Mouse (Mus musculus): ENCODE results near the gene Tbc1d1. TPM values are rescaled to one million over a fixed set of nuclear protein-coding genes. Genes with fewer than 3 reads are reported as not detected.

Gene Tbc1d1
- total and polyA plus RNA-seq, 3 experiments: 26.0 to 38.6 (median 31.9) TPM

DNA sequence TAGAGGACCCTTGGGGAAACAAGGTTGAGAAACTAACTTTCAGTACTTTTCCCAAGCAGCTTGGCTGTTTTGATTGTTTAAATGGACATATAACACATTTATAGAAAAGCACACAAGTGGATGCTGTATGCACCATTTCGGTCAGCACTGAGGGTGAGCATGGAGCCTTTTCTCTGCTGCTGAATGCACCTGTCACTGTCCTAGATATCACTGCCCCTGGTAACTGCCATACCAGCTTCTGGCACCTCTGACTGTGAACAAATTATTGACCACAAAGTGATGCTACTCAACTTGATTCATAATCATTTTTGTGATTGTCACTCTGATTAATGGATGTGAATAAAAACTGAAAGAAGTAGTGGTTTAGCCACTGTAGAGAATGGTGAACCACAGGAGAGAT, 117.4 kb downstream of the Tbc1d1 start:
- no peak for DNase-seq (ENCODE audit: extremely low read depth)
- dilution Hi-C loops (cut with MboI; ENCODE audit: extremely low pct_ligation_motif_present, extremely low pct_unique_long_range_greater_than_20kb, low sequenced_read_pairs) (no loop called here), in situ Hi-C loops (cut with MboI; ENCODE audit: low pct_ligation_motif_present, low pct_unique_long_range_greater_than_20kb, low sequenced_read_pairs) (loop anchor here (25.0 kb wide), 1 partner anchor 361 kb away; no protein-coding TSS in a partner anchor)
- Histone ChIP-seq H3K27me3 (replicated peaks) (no peaks in the 10 kb centered on the region), H3K36me3 (replicated peaks in 1 of 2; ENCODE audit: control insufficient read depth in 1 of 2, insufficient read depth in 1 of 2, low read length in 1 of 2) (peaks cover 33 to 94% of the 10 kb centered on the region in 2 experiments), H3K79me2 (replicated peaks; ENCODE audit: control insufficient read depth, extremely low read depth, insufficient read depth, poor library complexity, severe bottlenecking) (no peaks in the 10 kb centered on the region), H3K4me1 (ENCODE audit: control insufficient read depth in 1 of 2, insufficient read depth in 2 of 2) (no peaks in the 10 kb centered on the region), H3K27ac (ENCODE audit: insufficient read depth, low read depth) (no peak overlapping the region), H3K9ac (ENCODE audit: insufficient read depth, low read depth) (no peak overlapping the region), H3K9me3 (replicated peaks; ENCODE audit: low read length) (no peaks in the 10 kb centered on the region), H3K4me2 (ENCODE audit: insufficient read depth, low read depth, poor library complexity, severe bottlenecking) (no peak overlapping the region), H3K4me3 (replicated peaks in 1 of 3; ENCODE audit: low read depth in 2 of 3, low read length in 2 of 3, poor library complexity in 1 of 3) (no peak overlapping the region)
- TF ChIP-seq UBTF (IDR thresholded peaks at IDR 0.05; ENCODE audit: low read depth, low read length) (no peak), TBP (conservative IDR thresholded peaks at IDR 0.05; ENCODE audit: low read depth, low read length) (no peak), KAT2A (IDR thresholded peaks at IDR 0.05; ENCODE audit: insufficient replicate concordance, low read length) (no peak), ZNF384 (IDR thresholded peaks at IDR 0.05; ENCODE audit: low read depth, low read length) (no peak), POLR2AphosphoS2 (IDR thresholded peaks at IDR 0.05; ENCODE audit: low read depth, low read length) (no peak), MAFK (IDR thresholded peaks at IDR 0.05; ENCODE audit: insufficient replicate concordance, low read length) (no peak), ZMIZ1 (IDR thresholded peaks at IDR 0.05; ENCODE audit: low read depth, low read length) (no peak), ZC3H11A (IDR thresholded peaks at IDR 0.05; ENCODE audit: low read depth, low read length) (no peak), TCF12 (IDR thresholded peaks at IDR 0.05; ENCODE audit: low read depth, low read length) (no peak)

DNA sequence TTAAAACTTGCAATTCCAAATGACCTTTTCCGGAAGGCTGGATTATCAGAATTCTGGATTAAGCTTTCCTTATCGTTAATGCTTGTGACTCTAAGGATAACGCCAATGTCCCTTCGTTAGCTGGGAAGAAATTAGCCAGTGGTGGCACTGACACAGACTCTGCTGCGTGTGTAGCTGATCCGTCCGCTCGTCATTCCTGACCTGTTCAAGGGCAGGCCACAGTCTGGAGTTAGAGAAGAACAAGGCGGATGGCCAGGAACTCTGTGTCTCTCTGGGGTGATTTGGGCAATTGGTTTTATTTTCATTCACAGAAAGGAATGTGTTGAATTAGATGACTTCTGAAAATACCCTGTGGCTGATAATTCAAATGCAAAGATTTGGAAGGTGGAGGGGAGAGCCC, 118.2 kb downstream of the Tbc1d1 start:
- no peak for DNase-seq (ENCODE audit: extremely low read depth)
- H3K27me3 ChIP-seq (replicated peaks): no peaks in the 10 kb centered on the region

DNA sequence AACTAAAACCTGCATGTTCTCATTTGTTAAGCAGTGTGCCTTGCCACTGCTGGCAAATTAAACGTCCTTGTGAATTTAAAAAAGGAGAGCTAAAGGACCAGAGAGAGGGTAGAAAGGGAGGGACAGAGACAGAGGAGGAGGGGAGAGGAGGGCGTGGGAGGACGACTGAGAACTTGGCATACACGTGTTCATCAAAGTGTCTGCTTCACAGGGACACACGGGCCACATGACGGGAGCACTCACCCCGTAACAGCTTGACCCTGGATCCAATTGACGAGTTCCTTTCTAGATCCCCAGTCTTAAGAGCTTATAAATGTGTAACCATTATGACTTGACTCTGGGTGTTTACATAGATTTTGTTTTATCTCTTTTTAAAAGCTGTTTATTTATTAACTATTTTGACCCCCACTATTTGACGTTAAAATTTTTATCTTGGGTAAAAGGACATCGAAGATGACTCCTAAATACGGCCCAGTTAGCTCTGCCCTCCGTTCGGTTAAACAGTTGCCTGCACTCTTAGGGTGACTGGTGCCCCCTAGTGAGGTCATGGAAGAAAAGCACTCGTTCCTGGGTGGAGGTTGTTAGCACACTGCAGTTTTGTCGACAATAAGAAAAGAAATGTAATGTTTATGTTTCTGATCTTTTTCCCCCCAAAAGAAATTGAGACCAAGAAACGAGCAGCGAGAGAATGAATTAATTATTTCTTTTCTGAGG, 118.8 kb downstream of the Tbc1d1 start:
- Histone ChIP-seq H3K4me2 (ENCODE audit: insufficient read depth, low read depth, poor library complexity, severe bottlenecking) (no peak overlapping the region), H3K4me1 (ENCODE audit: control insufficient read depth in 1 of 2, insufficient read depth in 2 of 2) (no peaks in the 10 kb centered on the region), H3K36me3 (replicated peaks in 1 of 2; ENCODE audit: control insufficient read depth in 1 of 2, insufficient read depth in 1 of 2, low read length in 1 of 2) (peaks cover 38 to 96% of the 10 kb centered on the region in 2 experiments), H3K9ac (ENCODE audit: insufficient read depth, low read depth) (no peak overlapping the region), H3K9me3 (replicated peaks; ENCODE audit: low read length) (no peaks in the 10 kb centered on the region), H3K27ac (ENCODE audit: insufficient read depth, low read depth) (no peak overlapping the region), H3K79me2 (replicated peaks; ENCODE audit: control insufficient read depth, extremely low read depth, insufficient read depth, poor library complexity, severe bottlenecking) (no peaks in the 10 kb centered on the region), H3K4me3 (replicated peaks in 1 of 3; ENCODE audit: low read depth in 2 of 3, low read length in 2 of 3, poor library complexity in 1 of 3) (no peak overlapping the region), H3K27me3 (replicated peaks) (no peaks in the 10 kb centered on the region)
- DNase-seq (ENCODE audit: extremely low read depth): peak; percentile 48
- dilution Hi-C loops (cut with MboI; ENCODE audit: extremely low pct_ligation_motif_present, extremely low pct_unique_long_range_greater_than_20kb, low sequenced_read_pairs): no loop called here
- no peak for TF ChIP-seq IRF4 (IDR thresholded peaks at IDR 0.05; ENCODE audit: low read depth, low read length)
- no peak for TF ChIP-seq HCFC1 (IDR thresholded peaks at IDR 0.05; ENCODE audit: low read depth, low read length)
- no peak for TF ChIP-seq TCF12 (IDR thresholded peaks at IDR 0.05; ENCODE audit: low read depth, low read length)
- TF ChIP-seq RAD21 (IDR thresholded peaks at IDR 0.05; ENCODE audit: low read depth, low read length): peak; percentile 84
- no peak for TF ChIP-seq USF2 (conservative IDR thresholded peaks at IDR 0.05; ENCODE audit: low read depth, low read length)
- TF ChIP-seq SMC3 (IDR thresholded peaks at IDR 0.05; ENCODE audit: low read depth, low read length): peak; percentile 80
- no peak for TF ChIP-seq ZMIZ1 (IDR thresholded peaks at IDR 0.05; ENCODE audit: low read depth, low read length)
- no peak for TF ChIP-seq BHLHE40 (IDR thresholded peaks at IDR 0.05; ENCODE audit: low read depth, low read length)
- no peak for TF ChIP-seq RCOR1 (conservative IDR thresholded peaks at IDR 0.05; ENCODE audit: low read depth, low read length)
- no peak for TF ChIP-seq MAFK (IDR thresholded peaks at IDR 0.05; ENCODE audit: insufficient replicate concordance, low read length)
- TF ChIP-seq CTCF (conservative IDR thresholded peaks at IDR 0.05 in 1 of 2, IDR thresholded peaks at IDR 0.05 in 1 of 2; ENCODE audit: low read depth in 2 of 2, low read length in 2 of 2): peak; percentile 48 to 88
- in situ Hi-C loops (cut with MboI; ENCODE audit: low pct_ligation_motif_present, low pct_unique_long_range_greater_than_20kb, low sequenced_read_pairs): loop anchor here (25.0 kb wide), 1 partner anchor 363 kb away; no protein-coding TSS in a partner anchor

More for the DNA sequence above, 118.2 kb downstream of the Tbc1d1 start:
- Histone ChIP-seq H3K36me3 (replicated peaks in 1 of 2; ENCODE audit: control insufficient read depth in 1 of 2, insufficient read depth in 1 of 2, low read length in 1 of 2) (peaks cover 38 to 96% of the 10 kb centered on the region in 2 experiments), H3K27ac (ENCODE audit: insufficient read depth, low read depth) (no peak overlapping the region), H3K79me2 (replicated peaks; ENCODE audit: control insufficient read depth, extremely low read depth, insufficient read depth, poor library complexity, severe bottlenecking) (no peaks in the 10 kb centered on the region), H3K4me1 (ENCODE audit: control insufficient read depth in 1 of 2, insufficient read depth in 2 of 2) (no peaks in the 10 kb centered on the region), H3K4me2 (ENCODE audit: insufficient read depth, low read depth, poor library complexity, severe bottlenecking) (no peak overlapping the region), H3K4me3 (replicated peaks in 1 of 3; ENCODE audit: low read depth in 2 of 3, low read length in 2 of 3, poor library complexity in 1 of 3) (no peak overlapping the region), H3K9me3 (replicated peaks; ENCODE audit: low read length) (no peaks in the 10 kb centered on the region), H3K9ac (ENCODE audit: insufficient read depth, low read depth) (no peak overlapping the region)
- in situ Hi-C loops (cut with MboI; ENCODE audit: low pct_ligation_motif_present, low pct_unique_long_range_greater_than_20kb, low sequenced_read_pairs) (loop anchor here (25.0 kb wide), 1 partner anchor 362 kb away; no protein-coding TSS in a partner anchor), dilution Hi-C loops (cut with MboI; ENCODE audit: extremely low pct_ligation_motif_present, extremely low pct_unique_long_range_greater_than_20kb, low sequenced_read_pairs) (no loop called here)
- no peak for TF ChIP-seq ETS1 (conservative IDR thresholded peaks at IDR 0.05; ENCODE audit: low read depth, low read length)
- no peak for TF ChIP-seq POLR2AphosphoS2 (IDR thresholded peaks at IDR 0.05; ENCODE audit: low read depth, low read length)
- no peak for TF ChIP-seq HCFC1 (IDR thresholded peaks at IDR 0.05; ENCODE audit: low read depth, low read length)
